Mouse (Mus musculus): ENCODE results near the gene Sars. TPM values are rescaled to one million over a fixed set of nuclear protein-coding genes. Genes with fewer than 3 reads are reported as not detected.
A peak's percentile ranks its signal among the peaks of the same experiment; 100 is the strongest.

The Sars gene
- total RNA-seq, 2 experiments from 2014 or later, result 107 to 113 TPM

DNA sequence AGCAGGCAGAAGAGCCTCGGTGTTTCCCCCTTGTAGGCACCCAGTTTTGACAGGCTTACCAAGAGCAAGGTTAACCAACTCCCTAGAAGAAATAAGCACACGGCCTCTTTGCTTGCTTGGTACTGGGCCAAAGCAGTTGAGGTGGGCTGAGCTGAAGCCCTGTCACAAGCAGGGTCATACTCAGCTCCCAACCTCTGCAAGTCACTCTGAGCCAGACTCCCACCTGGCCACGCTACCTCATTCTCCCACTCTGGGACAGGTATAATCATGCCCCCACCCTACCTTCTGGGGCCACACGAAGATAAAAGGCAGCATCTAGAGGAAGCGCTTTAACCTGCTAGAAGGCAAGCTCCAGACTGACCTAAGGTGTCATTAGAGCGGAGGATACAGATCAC, 19.4 kb downstream of the Sars start:
- no peak for DNase-seq (ENCODE audit: low spot score in 2 of 2)

DNA sequence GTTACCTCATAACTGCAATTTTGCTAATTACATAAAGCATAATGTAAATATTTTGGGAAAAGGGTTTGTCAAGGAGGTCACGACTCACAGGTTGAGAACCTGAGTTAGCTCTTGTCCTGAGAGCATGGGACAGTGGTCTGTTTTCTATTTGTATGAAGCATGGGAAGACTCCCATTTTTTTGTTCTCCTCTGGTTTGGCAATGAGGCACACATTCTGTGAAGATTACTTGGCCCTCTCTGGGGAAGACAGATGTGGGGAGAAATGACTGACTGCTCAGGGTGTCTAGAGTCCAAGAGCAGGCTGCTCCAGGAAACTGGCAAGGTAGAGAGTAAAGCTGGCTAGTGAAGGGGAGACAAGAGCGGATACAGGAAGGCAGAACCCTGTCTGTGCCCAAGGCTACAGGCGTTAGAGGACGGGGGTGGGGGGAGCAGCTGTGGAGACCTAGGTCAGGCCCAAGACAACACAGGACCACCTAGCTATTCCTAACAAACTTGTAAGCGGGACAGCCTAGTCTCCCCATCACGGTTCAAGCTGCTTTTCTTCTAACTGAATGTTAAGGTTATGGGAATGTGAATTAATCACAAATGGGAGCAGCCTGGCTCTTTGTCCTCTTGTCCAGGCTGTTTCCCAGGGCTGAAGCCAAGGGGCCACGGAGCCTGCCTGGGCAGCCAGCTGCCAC, 19.9 kb downstream of the Sars start:
- no peak for DNase-seq (ENCODE audit: low spot score in 2 of 2)

DNA sequence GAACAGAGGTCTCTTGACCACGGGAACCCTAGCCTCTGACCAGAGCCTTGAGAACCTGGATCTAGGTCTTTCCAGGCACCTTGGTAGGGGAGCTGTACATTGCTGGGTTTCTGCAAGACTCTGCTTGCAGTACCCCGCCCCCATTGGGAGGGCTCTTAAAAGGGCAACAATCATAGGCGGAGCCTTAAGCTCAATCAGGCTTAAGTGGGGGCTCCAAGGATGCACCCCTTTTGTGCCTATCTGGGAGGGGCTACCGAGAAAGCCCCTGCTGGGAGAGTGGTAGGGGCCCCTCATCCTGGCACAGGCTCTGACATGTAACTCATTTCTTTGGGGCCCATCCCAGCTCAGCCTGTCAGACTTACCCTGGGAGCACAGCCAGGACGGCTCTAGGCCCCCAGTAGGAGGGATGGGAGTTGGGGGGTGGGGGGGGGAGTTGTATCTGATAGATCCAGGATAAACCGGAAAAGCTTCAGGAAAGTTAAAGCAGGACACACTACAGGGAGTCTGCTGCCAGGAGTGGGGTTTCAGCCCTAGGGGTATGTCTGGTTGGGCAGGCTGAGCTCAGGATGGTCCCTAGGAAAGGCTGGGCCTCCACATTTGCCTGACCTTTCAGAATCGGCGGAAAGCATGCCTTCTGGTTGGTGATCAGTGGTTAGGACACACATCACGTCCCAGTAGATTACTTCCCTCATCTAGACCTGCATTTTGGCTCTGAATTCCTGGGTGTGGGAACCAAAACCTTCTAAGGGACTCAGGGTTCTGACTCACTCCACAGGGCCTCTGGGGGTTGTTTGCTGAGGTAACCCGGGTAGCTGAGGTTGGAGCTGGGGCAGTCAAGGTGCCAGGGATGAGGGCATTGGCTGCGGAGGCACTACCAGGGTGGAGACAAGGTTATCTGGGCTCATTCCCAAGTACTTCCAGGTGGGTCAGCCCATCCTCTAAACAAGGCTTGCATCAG, 20.9 kb downstream of the Sars start:
- peak in 1 of 2 experiments; percentile 43 for DNase-seq (ENCODE audit: low spot score in 2 of 2)

DNA sequence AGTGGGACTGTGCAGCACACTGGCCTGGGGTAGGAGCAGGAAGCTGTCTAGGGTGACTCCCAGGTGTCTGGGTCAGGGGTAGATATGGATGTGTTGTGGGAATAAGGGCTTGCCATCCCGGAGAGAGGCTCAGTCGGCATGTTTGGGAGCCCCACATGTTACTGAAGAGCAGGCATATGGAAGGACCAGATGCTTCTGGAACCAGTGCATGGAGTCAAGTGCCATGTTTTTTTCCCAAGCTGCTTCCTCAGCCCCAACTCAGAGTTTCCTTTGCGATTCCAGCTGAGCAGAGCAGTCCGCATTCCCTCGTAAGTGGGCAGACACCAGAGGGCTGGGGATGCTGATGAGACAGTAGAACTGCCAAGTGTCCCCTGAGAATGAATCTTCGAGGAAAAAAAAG, 22.0 kb downstream of the Sars start:
- no peak for DNase-seq (ENCODE audit: low spot score in 2 of 2)

DNA sequence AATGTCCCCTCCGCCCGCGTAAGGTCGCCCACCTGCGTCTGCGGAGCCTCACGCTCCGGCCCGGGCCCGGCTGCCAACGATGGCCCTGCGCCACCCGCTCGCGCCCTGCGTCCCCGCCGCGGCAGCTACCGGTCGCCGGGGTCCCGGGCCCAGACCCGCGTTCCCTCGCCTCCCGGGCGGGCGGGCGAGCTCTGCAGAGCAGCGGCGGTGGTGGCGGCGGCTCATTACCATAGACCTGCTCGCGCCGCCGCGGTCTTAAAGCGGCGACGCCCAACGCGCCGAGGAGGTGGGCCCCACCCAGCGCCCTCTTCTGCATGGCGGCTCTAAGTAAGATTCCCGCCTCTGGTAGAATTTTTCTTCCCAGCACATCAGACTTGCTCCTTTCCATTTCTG, 29.2 kb downstream of the Sars start:
- DNase-seq (ENCODE audit: low spot score in 2 of 2), result peak; percentile 53 to 76

DNA sequence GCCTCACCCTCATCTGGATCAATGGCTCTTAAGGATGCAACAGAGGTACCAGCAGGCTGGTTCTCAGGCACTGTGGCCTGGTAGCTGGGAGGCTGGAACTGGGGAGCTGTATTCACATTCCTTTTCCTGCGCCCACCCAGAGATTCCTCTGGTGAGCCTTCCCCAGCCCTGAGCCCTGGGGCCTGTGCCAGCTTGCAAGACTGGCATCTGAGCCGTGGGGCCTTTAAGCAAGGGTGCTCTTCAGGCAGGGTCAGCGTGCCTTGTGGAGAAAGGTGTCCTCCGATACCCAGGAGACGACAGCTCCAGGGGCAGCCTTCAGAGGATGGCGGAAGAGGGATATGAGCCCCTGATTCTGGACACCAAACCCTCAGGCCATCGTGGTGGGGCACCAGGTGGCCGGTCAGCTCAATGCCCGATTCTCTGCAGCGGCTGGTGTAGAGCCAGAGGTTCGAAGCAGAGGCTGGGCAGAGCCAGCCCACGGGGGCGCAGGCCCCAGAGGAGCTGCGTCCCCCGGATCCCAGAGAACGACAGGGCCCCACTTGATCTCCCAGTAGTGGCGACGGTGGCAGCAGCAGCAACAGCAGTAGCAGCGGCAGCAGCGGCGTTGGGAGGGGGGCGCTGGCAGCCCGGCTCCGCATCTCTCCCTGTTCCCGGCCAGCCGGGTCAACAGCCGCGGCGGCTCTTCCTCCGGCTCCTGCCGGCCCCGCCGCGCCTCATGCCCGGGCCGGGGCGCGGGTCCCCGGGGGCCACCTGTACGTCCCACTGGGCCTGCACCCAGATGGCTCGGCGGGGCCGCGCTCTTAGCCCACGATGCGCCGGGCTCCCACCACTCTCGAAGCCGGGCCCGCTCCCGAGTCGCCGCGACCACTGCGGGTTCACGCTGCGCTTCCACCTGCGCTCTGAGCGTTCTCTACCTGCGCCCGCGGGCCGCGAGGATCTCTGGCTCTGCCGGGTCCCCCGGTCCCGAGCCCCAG, 29.9 kb downstream of the Sars start, which contains the start of gene Celsr2:
Gene Celsr2 (minus strand): TSS at position 696 of the 974 bp plus-strand sequence.
- DNase-seq (ENCODE audit: low spot score in 2 of 2), result peak in 1 of 2 experiments; percentile 24

DNA sequence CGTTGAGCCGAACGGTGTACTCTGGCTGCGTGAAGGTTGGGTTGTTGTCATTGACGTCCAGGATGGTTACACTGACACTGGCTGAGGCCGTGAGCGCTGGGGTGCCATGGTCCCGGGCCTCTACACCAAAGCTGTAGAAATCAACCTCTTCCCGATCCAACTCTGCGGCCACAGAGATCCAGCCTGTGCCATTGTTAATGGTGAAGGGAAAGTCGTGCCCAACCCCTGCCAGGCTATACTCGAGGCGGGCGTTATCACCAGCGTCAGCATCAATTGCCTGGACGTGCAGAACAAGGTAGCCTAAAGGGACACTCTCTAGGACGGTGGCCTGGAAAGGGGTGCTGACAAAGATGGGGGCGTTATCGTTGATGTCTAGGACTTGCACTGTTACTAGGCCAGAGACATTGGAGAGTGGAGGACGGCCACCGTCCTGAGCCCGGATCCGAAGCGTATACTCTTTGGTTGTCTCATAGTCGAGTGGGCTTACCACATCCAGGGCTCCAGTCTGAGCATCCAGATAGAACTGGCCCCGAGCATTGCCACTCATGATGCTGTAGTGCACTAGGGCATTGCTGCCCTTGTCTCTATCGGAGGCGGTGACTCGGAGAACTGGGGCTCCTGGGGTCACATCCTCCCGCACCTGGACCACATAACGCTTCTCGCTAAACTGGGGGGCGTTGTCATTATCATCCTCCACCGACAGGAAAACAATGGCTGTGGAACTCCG, 31.2 kb downstream of the Sars start:
- DNase-seq (ENCODE audit: low spot score in 2 of 2), result peak in 1 of 2 experiments; percentile 10

DNA sequence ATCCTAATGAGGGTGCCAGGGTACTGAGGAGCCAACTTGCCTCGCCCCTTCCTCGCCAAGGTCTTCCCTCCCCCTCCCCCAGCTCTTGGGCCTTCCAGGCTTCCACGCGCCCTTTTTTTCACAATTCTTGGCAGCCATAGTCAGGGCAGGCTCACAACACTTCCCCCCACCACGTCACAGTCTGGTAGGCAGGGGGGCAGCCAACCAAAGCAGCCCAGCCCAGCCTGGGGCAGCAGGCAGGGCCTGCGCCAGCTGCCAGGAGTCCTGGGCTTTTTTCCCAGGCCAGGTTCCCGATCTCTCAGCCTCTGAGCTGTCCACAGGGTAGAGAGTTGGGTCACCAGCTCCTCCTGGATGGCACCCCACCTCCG, 33.3 kb downstream of the Sars start:
- no peak for DNase-seq (ENCODE audit: low spot score in 2 of 2)

DNA sequence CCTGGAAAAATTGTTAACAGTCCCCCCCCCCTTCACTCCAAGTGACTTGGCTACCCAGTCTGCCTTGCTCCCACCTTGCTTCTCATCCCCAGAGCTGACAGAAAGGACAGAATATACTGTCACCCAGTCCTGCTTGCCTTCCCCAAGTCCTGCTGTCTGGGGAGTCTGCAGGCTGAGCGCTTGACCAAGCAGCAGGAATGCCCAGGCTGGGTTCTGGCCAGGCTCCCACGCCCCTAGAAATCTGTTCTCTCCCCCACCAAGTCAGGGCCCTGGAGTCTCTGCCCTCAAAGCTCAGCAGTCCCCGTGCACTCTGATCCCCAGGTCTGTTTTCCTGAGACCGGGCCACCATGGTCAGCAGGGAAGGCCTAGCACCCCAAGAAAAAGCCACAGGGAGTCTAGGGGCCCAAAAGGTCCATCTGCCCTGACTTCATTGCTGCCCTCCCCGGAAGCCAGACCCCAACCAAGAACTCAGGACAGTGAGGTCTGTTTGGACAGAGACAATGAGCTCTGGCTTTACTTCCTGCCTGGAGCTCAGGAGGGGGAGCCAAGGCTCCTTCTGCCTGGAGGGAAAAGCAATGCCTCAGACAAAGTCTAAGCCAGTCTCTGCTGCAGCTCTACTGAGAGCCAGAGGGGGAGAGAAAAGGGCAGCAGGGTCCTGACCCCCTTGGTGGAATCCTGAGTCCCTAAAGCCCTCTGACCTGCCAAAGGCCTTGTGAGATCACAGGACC, 33.8 kb downstream of the Sars start:
- DNase-seq (ENCODE audit: low spot score in 2 of 2), result no peak

DNA sequence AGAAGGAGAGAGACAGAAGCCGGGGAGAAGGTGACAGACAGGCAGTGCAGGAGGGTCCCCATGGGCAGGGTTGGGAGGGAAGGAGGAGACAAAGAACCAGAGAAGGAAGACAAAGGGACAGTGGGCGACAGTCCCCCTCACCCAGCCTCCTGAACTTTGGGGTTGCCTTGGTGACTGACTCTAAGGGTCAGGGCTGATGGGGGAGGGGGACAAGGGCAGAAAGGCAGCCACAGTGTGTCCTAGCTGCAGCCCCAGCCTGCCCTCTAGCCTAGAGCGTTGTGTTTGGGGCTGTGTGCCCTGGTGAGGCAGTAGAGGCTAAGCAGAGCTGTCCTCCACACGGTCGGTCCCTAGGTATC, 34.7 kb downstream of the Sars start:
- no peak for DNase-seq (ENCODE audit: low spot score in 2 of 2)

DNA sequence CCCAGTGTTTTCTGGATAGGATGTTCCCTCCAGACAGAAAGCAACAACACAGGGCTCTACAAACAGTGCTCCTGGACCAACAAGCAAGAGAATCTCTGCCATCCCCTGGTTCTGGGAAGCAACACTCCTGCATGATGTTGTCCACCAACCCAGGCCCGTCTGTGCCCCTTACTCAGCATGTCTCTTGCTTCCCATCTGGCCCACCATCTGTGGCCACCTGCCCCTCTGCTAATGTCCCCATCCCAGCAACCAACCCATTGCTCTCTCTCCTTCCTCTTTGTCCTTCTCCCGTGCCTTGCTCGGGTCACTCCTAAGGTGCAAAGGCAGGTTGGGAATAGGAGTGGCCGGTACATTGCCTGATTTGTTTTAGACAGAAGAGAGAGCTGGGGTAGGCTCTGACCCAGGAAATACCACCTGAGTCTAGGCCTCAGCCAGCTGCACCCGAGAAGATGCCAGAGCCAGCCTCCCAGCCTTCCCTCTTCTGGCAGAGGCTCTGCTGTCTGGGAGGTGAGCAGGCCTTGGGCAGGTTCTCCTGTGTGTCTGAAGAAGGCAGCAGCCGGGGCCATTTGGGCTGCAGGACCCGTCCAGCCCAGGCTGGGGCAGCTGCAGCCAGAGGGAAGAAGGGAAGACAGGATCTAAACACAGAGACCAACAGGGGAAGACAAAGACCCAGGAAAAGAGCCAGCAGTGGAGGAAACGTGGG, 35.2 kb downstream of the Sars start:
- no peak for DNase-seq (ENCODE audit: low spot score in 2 of 2)

DNA sequence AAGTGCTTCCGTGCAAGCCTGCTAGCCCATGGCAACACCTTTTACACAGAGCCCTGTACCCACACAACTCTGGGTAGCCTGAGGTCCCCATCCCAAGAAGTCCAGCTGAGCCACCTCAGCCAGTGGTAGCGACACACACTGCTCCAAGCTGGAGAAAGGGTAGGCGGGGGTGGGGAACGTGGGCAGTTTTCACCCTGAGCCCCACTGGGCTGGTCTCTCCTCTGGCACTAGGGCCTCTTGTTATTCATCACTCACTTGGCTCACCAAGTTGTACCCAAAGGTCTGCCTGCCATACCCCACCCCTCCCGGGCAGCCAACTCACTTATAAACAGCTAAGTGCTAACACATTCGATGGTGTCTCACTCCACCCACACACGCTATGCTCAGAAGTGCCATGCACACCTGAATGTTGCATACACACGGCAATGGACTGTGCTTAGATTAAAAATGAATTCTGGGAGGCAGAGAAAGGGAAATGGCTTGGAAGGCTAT, 36.4 kb downstream of the Sars start:
- DNase-seq (ENCODE audit: low spot score in 2 of 2), result no peak

DNA sequence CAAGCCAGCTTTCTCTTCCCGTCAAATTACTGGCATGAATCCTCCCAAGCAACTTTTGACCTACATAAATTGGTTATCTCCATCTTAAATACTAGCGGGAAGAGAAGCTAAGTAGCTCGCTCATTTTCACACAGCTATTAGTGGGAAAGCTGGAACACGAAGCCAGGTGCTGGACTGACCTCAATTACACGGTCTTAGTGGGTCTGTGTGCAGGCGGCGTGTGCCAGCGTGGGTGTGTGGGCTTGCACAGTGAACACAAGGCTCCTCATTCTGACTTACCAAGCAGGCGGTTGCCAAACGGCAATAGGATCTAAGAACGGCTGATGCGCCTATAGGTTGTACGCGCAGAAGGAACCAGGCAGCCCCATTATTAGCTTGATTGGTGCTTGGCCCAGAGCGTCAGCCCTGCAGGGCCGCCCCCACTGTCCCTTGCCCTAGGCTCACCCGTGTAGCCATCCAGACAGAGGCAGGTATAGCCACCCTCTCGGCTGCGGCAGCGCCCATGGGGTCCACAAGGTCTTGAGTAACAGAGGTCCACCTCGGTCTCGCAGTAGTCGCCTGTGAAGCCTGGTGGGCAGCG, 38.6 kb downstream of the Sars start:
- no peak for DNase-seq (ENCODE audit: low spot score in 2 of 2)

DNA sequence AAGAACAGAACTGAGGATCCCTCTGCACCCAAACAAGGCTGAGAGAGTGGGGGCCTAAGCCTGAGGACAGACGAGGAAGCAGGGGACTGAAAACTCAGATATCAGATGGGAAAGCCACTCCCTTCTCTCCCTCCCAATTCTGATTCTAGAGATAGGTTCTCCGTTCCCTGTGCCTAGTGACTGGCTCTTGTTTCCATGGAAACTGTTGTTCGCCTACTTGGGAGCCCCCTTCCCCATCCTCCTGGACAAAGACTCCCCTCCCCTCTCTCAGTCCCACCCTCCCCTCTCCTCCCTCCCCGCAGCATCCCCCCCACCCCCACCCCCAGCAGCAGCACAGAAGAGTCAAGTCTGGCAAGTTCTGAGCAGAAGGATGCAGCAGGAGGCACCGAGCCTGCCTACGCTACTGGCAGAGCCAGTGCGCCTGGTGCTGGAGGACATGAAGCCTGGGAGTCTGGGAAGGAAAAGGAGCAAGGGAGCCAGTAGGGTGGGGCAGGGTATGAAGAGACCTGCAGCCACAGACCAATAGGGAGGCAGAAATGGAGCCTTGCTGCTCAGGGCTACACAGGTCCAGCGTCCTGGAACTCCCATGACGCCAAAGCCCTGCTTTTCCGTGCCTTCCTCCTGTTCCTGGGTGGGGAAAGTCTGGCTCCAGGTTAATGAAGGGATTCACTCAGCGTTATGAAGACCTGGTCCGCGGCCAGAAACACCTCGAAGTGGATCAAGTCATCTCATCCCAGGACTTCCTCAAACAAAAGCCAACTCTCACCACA, 39.3 kb downstream of the Sars start:
- DNase-seq (ENCODE audit: low spot score in 2 of 2), result no peak

DNA sequence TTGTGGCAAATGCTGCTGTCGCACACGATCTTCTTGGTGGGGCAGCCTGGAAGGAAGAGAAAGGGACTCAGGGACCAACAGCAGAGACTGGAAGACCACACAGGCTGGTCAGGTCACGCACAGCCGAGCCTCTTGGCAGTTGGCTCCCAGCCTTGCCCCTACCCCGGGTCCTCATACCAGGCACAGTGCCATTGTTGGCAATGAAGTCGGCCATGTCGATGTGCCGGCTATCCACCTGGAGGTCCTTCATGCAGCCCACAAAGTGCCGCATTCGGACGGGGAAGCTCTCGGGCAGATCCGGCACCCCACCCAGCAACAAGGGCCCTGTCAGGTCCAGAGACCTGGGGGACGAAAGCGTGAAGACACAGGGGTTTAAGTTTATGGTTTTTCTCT, 42.5 kb downstream of the Sars start:
- DNase-seq (ENCODE audit: low spot score in 2 of 2), result no peak

DNA sequence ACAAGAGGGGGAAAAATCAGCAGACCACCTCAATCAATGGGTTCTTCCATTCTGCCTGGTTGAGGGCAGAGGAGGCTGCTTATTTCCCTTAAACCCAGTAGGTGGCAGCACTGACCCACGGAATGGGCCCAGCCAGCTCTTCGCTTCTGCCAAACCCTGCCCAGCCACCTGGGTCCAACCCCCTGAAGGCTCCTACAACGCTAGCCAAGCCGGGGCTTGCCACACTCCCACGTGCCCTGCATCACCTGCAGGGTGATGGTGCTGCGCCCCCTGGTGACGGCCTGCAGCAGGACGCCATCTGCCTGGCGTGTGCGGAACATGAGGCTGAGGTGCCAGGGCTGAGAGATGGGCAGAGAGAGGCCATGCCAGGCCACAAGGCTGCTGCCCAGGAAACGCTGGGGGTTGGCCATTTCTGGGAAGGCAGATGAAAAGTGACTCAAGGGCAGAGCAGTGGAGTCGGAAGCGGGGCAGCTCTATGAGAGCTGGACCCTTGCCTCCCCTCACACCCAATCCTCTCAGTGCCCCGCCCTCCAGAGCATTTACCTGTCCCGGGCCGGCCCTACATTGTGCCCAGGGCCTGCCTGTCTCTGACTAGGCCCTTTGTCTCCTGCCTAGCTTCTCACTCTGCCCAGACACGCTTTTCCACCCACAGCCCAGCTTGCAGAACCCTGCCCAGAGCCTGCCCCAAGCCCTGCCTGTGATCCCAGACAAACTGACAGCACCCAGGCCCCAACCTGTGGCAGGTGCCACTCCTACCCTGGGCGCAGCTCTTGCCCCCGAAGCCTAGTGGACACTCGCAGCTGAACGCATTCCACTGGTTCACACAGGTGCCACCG, 43.1 kb downstream of the Sars start:
- DNase-seq (ENCODE audit: low spot score in 2 of 2), result peak; percentile 73 to 86

DNA sequence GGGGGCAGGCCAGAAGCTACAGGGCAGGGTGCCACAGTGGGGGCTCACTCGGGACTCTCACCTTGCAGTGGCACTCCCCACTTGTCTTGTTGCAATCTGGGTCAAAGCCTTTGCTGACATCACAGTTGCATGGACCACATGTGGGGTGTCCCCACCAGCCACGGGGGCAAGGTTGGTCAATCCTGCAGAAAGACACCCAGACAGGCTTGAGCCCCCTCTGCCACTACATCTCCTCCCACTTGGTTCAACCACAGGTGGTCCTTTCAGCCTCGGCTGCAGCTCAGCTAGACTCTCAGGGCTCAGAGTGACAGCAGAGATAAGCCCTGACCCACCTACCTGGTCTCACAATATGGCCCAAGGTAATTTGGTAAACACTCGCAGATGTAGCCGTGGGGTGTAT, 44.6 kb downstream of the Sars start:
- no peak for DNase-seq (ENCODE audit: low spot score in 2 of 2)

Data from gastrocnemius, postnatal 4 days (tissue).